Mouse (Mus musculus): Measurements from ENCODE around the gene Ndufs8. TPM values are rescaled to one million over a fixed set of nuclear protein-coding genes. Genes with fewer than 3 reads are reported as not detected.

Gene Ndufs8
- total and polyA plus RNA-seq, 3 experiments: 195 to 248 (median 216) TPM

DNA sequence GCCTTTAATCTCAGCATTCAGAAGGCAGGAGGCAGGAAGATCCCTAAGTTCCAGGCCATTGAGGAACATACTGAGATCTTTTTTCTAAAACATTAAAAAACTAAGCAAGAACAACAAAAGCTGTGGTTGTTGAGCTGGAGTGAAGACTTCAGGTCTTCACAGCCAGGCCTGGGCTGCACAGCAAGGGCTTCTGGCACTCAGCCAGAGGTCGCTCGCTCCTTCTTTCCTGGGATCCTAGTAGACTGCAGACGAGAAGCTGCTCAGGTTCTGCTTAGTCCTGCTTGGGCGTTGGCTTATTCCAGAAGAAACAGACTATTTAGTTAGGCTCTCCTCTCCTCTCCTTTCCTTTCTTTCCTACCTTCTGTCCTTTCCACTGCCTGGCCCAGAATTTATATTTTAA lies 40.2 kb downstream of the Ndufs8 start:
- H3K9ac ChIP-seq (ENCODE audit: insufficient read depth, low read depth): no peak overlapping the region
- in situ Hi-C loops (cut with MboI; ENCODE audit: low pct_ligation_motif_present, low pct_unique_long_range_greater_than_20kb, low sequenced_read_pairs) (no loop called here), dilution Hi-C loops (cut with MboI; ENCODE audit: extremely low pct_ligation_motif_present, extremely low pct_unique_long_range_greater_than_20kb, low sequenced_read_pairs) (no loop called here)
- H3K27me3 ChIP-seq (replicated peaks): no peaks in the 10 kb centered on the region
- DNase-seq (ENCODE audit: extremely low read depth): no peak
- peaks cover 12 to 18% of the 10 kb centered on the region in 2 experiments for H3K4me1 ChIP-seq (ENCODE audit: control insufficient read depth in 1 of 2, insufficient read depth in 2 of 2)
- no peak overlapping the region for H3K4me3 ChIP-seq (replicated peaks in 1 of 3; ENCODE audit: low read depth in 2 of 3, low read length in 2 of 3, poor library complexity in 1 of 3)
- H3K36me3 ChIP-seq (replicated peaks in 1 of 2; ENCODE audit: control insufficient read depth in 1 of 2, insufficient read depth in 1 of 2, low read length in 1 of 2): peaks cover 5 to 20% of the 10 kb centered on the region in 2 experiments
- H3K9me3 ChIP-seq (replicated peaks; ENCODE audit: low read length): no peaks in the 10 kb centered on the region
- TF ChIP-seq UBTF (IDR thresholded peaks at IDR 0.05; ENCODE audit: low read depth, low read length) (no peak), CTCF (conservative IDR thresholded peaks at IDR 0.05 in 1 of 2, IDR thresholded peaks at IDR 0.05 in 1 of 2; ENCODE audit: low read depth in 2 of 2, low read length in 2 of 2) (no peak), JUND (conservative IDR thresholded peaks at IDR 0.05; ENCODE audit: low read depth, low read length) (no peak)
- no peaks in the 10 kb centered on the region for H3K79me2 ChIP-seq (replicated peaks; ENCODE audit: control insufficient read depth, extremely low read depth, insufficient read depth, poor library complexity, severe bottlenecking)
- no peak overlapping the region for H3K27ac ChIP-seq (ENCODE audit: insufficient read depth, low read depth)
- no peak overlapping the region for H3K4me2 ChIP-seq (ENCODE audit: insufficient read depth, low read depth, poor library complexity, severe bottlenecking)

DNA sequence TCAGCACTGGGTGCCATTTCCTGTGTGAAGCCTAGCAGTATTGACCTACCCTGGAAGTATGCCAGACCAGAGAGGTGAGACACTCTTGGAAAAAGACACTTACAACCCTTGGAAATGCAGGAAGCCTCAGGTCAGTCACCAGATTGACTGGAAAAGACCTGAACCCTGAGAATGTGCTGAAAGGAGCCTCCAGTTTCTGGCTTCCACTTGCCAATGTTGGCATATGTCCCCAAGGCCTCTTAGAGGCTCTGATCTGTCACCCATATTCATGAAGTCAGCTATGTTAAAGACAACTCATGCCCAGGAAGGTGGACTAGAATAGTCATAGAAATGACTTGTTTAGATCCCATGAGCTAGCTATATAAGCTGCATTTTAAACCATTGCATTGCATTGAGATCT lies 41.1 kb downstream of the Ndufs8 start:
- Histone ChIP-seq H3K79me2 (replicated peaks; ENCODE audit: control insufficient read depth, extremely low read depth, insufficient read depth, poor library complexity, severe bottlenecking) (no peaks in the 10 kb centered on the region), H3K9me3 (replicated peaks; ENCODE audit: low read length) (no peaks in the 10 kb centered on the region)

DNA sequence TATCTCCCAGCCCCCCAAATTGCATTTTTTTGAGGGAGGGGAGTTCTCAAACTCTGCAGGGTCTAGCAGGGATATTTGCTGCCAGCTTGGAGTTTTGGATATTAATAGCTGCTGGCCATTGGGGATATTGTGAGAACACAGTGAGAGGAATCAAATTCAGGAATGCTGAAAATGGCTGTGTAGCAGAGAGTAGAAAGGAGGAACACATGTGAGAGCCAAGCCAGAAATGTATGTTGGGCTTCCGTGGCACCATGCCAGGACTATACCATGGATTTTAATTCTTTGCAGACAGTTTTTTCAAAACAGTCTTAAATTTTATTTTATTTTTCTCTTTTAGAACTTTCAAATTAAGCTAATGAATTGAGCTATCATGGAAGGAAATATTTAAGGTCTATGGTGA lies 44.3 kb downstream of the Ndufs8 start:
- H3K4me3 ChIP-seq (replicated peaks in 1 of 3; ENCODE audit: low read depth in 2 of 3, low read length in 2 of 3, poor library complexity in 1 of 3): no peak overlapping the region
- dilution Hi-C loops (cut with MboI; ENCODE audit: extremely low pct_ligation_motif_present, extremely low pct_unique_long_range_greater_than_20kb, low sequenced_read_pairs) (no loop called here), in situ Hi-C loops (cut with MboI; ENCODE audit: low pct_ligation_motif_present, low pct_unique_long_range_greater_than_20kb, low sequenced_read_pairs) (no loop called here)
- no peak for DNase-seq (ENCODE audit: extremely low read depth)
- no peaks in the 10 kb centered on the region for H3K27me3 ChIP-seq (replicated peaks)
- peaks cover 5% of the 10 kb centered on the region for H3K9me3 ChIP-seq (replicated peaks; ENCODE audit: low read length)
- no peak for TF ChIP-seq MYC (IDR thresholded peaks at IDR 0.05; ENCODE audit: low read depth, low read length)
- TF ChIP-seq MAZ (IDR thresholded peaks at IDR 0.05; ENCODE audit: low read depth, low read length): no peak
- no peak for TF ChIP-seq PAX5 (IDR thresholded peaks at IDR 0.05; ENCODE audit: low read length)
- TF ChIP-seq MXI1 (IDR thresholded peaks at IDR 0.05; ENCODE audit: low read depth, low read length): no peak
- TF ChIP-seq SIN3A (IDR thresholded peaks at IDR 0.05; ENCODE audit: low read length): no peak
- TF ChIP-seq USF2 (conservative IDR thresholded peaks at IDR 0.05; ENCODE audit: low read depth, low read length): no peak
- no peak for TF ChIP-seq BHLHE40 (IDR thresholded peaks at IDR 0.05; ENCODE audit: low read depth, low read length)
- TF ChIP-seq E2F4 (IDR thresholded peaks at IDR 0.05; ENCODE audit: insufficient replicate concordance, low read depth, low read length): no peak
- no peak for TF ChIP-seq MEF2A (IDR thresholded peaks at IDR 0.05; ENCODE audit: borderline replicate concordance, low read depth, low read length)
- no peak for TF ChIP-seq CHD1 (IDR thresholded peaks at IDR 0.05; ENCODE audit: low read depth, low read length)
- TF ChIP-seq POLR2AphosphoS2 (IDR thresholded peaks at IDR 0.05; ENCODE audit: low read depth, low read length): no peak
- TF ChIP-seq MAX (IDR thresholded peaks at IDR 0.05; ENCODE audit: low read length): no peak
- no peak for TF ChIP-seq NELFE (IDR thresholded peaks at IDR 0.05; ENCODE audit: low read depth, low read length)
- TF ChIP-seq MAFK (IDR thresholded peaks at IDR 0.05; ENCODE audit: insufficient replicate concordance, low read length): no peak
- no peak for TF ChIP-seq RAD21 (IDR thresholded peaks at IDR 0.05; ENCODE audit: low read depth, low read length)
- TF ChIP-seq KAT2A (IDR thresholded peaks at IDR 0.05; ENCODE audit: insufficient replicate concordance, low read length): no peak
- no peak overlapping the region for H3K27ac ChIP-seq (ENCODE audit: insufficient read depth, low read depth)
- H3K4me2 ChIP-seq (ENCODE audit: insufficient read depth, low read depth, poor library complexity, severe bottlenecking): no peak overlapping the region
- no peaks in the 10 kb centered on the region for H3K4me1 ChIP-seq (ENCODE audit: control insufficient read depth in 1 of 2, insufficient read depth in 2 of 2)
- H3K36me3 ChIP-seq (replicated peaks in 1 of 2; ENCODE audit: control insufficient read depth in 1 of 2, insufficient read depth in 1 of 2, low read length in 1 of 2): peaks cover 4 to 19% of the 10 kb centered on the region in 2 experiments
- no peaks in the 10 kb centered on the region for H3K79me2 ChIP-seq (replicated peaks; ENCODE audit: control insufficient read depth, extremely low read depth, insufficient read depth, poor library complexity, severe bottlenecking)
- H3K9ac ChIP-seq (ENCODE audit: insufficient read depth, low read depth): no peak overlapping the region

More for the DNA sequence above, 41.1 kb downstream of the Ndufs8 start:
- H3K27ac ChIP-seq (ENCODE audit: insufficient read depth, low read depth): no peak overlapping the region
- H3K4me3 ChIP-seq (replicated peaks in 1 of 3; ENCODE audit: low read depth in 2 of 3, low read length in 2 of 3, poor library complexity in 1 of 3): no peak overlapping the region
- in situ Hi-C loops (cut with MboI; ENCODE audit: low pct_ligation_motif_present, low pct_unique_long_range_greater_than_20kb, low sequenced_read_pairs): no loop called here
- peaks cover 4 to 13% of the 10 kb centered on the region in 2 experiments for H3K36me3 ChIP-seq (replicated peaks in 1 of 2; ENCODE audit: control insufficient read depth in 1 of 2, insufficient read depth in 1 of 2, low read length in 1 of 2)
- no peak for DNase-seq (ENCODE audit: extremely low read depth)
- H3K4me1 ChIP-seq (ENCODE audit: control insufficient read depth in 1 of 2, insufficient read depth in 2 of 2): peaks cover 11 to 17% of the 10 kb centered on the region in 2 experiments
- H3K27me3 ChIP-seq (replicated peaks): no peaks in the 10 kb centered on the region
- dilution Hi-C loops (cut with MboI; ENCODE audit: extremely low pct_ligation_motif_present, extremely low pct_unique_long_range_greater_than_20kb, low sequenced_read_pairs): no loop called here
- no peak overlapping the region for H3K9ac ChIP-seq (ENCODE audit: insufficient read depth, low read depth)
- H3K4me2 ChIP-seq (ENCODE audit: insufficient read depth, low read depth, poor library complexity, severe bottlenecking): no peak overlapping the region
- TF ChIP-seq MXI1 (IDR thresholded peaks at IDR 0.05; ENCODE audit: low read depth, low read length) (no peak), MAFK (IDR thresholded peaks at IDR 0.05; ENCODE audit: insufficient replicate concordance, low read length) (no peak), UBTF (IDR thresholded peaks at IDR 0.05; ENCODE audit: low read depth, low read length) (no peak)

Measured in CH12.LX (cell line).